Mouse (Mus musculus) limb, embryonic 11.5 days (tissue): Measurements from ENCODE around the gene Rexo1. TPM values are rescaled to one million over a fixed set of nuclear protein-coding genes. Genes with fewer than 3 reads are reported as not detected.

Experiments
- ATAC-seq: fragments of 200-750 bp; cut with Nextera tagmentation; 2 replicates; pipeline ENCODE4 v1.8.0; 2017; ENCODE audit warnings: low read depth; ENCODE audit not compliant: insufficient number of reproducible peaks, low FRiP score, low TSS enrichment
- DNase-seq: peaks from one replicate; pipeline ENCODE4 v3.0.0-alpha.2; 2015; ENCODE audit warnings: low spot score
- H3K27ac ChIP-seq: fragments of 300-500 bp; sonication (generic); replicated peaks from 2 replicates; pipeline ENCODE4 v1.5.1; 2014; ENCODE audit warnings: low read depth, mild to moderate bottlenecking, low read length
- H3K27me3 ChIP-seq: fragments of 300-500 bp; sonication (generic); 2 replicates; pipeline ENCODE4 v1.6.1; 2014; ENCODE audit warnings: mild to moderate bottlenecking, low read length, mixed read lengths; ENCODE audit not compliant: control insufficient read depth, insufficient read depth
- H3K36me3 ChIP-seq: fragments of 300-500 bp; sonication (generic); 2 replicates; pipeline ENCODE4 v1.6.1; 2014; ENCODE audit warnings: mild to moderate bottlenecking, low read length, moderate library complexity, mixed read lengths; ENCODE audit not compliant: control insufficient read depth, insufficient read depth
- H3K4me1 ChIP-seq: fragments of 300-500 bp; sonication (generic); 2 replicates; pipeline ENCODE4 v1.6.1; 2014; ENCODE audit warnings: low read length, mixed read lengths; ENCODE audit not compliant: control insufficient read depth, insufficient read depth
- H3K4me2 ChIP-seq: fragments of 300-500 bp; sonication (generic); 2 replicates; pipeline ENCODE4 v1.6.1; 2014; ENCODE audit warnings: low read depth, mild to moderate bottlenecking, moderate library complexity; ENCODE audit not compliant: severe bottlenecking
- H3K4me3 ChIP-seq: fragments of 300-500 bp; sonication (generic); 2 replicates; pipeline ENCODE4 v1.5.1; 2014; ENCODE audit warnings: low read depth, low read length
- H3K9ac ChIP-seq: fragments of 300-500 bp; sonication (generic); 2 replicates; pipeline ENCODE4 v1.6.1; 2014; ENCODE audit warnings: mild to moderate bottlenecking, low read length
- H3K9me3 ChIP-seq: fragments of 300-500 bp; sonication (generic); 2 replicates; pipeline ENCODE4 v1.6.1; 2016; ENCODE audit warnings: low read length; ENCODE audit not compliant: control insufficient read depth
- WGBS: fragments of 180-500 bp; shearing (Covaris S2); extraction: QIAGEN DNeasy Blood & Tissue Kit; methylation state at CpG from one replicate; pipeline ENCODE4 v1.1.7; 2014; 5-methylcytosine and 5-hydroxymethylcytosine counted together
- polyA plus RNA-seq: library from polyadenylated mRNA; unstranded; fragments of >200 nt; fragmentation: Nextera tagmentation; extraction: Ambion mirVana; gene quantifications from 2 replicates; pipeline ENCODE4 v1.2.1, GENCODE M21; 2014

The Rexo1 gene
- polyA plus RNA-seq, 1 experiment from 2014 or later = 27.2 TPM

DNA sequence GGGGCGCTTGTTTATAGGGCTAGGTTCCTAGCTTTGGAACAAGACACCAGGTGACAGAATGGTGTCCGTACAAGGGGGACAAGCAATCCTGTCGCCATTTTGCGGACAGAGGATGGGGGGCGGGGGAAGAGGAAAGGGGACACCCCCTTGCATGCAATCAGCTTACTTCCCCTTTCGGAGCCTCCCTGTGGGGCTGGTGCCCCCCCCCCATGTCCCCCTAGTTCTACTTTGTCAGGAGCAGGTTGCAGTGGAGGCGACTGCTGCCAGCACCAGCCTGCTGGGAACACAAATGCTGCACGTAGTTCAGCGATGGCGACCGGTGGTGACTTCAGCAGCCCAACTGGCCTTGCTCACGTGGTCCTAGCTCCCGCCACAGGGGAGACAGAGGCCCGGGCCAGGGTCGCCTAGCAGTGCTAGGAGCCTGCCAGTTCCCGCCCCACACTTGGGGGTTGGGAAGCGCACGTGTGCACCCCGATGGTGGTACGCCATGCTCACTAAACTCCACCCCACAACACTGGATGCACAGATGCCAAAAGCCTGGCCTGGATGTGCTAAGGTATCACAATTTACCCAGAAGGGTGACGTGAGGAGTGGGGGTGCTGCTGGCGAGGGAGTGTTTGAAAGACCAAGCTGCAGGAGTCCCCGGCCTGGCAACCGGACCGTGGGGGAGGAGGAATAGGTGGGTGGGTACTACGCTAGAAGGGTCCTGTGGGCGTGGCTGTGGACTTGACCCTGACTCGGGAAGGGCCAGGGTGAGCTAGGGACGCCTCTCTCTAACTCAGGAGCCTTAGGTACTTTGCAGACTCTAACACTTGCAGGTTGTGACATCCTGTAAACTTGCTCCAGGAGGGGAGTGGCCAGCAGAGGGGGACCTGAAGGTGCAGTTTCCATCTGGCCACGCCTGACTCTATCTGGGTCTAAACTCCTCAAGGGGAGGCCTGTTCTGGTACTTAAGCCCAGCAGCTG is 9.8 kb upstream of the Rexo1 start:
- H3K4me1 ChIP-seq = peaks cover 27% of the 10 kb centered on the region
- 19% methylated on average over 30 of the region's 30 CpGs for WGBS
- peak; percentile 48; the same call in 1 of the 2 replicates for ATAC-seq
- no peaks in the 10 kb centered on the region for H3K36me3 ChIP-seq
- peak overlapping the region; percentile 48 for H3K4me2 ChIP-seq
- no peaks in the 10 kb centered on the region for H3K27me3 ChIP-seq
- H3K9me3 ChIP-seq = no peaks in the 10 kb centered on the region
- H3K9ac ChIP-seq = peak overlapping the region; percentile 55
- DNase-seq = peak; percentile 60
- H3K27ac ChIP-seq = peak overlapping the region; percentile 65
- H3K4me3 ChIP-seq = peak overlapping the region; percentile 20

DNA sequence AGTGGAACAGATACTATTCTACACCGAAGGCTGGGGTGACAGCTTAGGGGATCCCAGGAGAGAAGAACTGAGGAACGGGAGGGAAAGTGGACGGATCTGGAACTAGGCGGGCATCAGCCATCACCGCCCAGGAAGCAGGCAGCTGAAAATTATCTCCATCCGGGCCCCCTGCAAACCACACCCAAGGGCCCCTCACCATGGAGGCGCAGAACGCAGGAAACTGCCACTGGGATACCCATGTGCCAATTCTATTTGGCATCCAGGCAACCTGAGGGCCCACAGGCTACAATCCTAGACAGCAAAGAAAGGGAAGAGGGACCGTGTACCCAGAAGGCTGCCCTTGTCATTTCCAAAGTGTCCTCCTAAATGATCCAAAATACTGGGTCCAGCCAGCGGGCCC is 9.1 kb upstream of the Rexo1 start:
- peak overlapping the region; percentile 48 for H3K4me2 ChIP-seq
- H3K4me3 ChIP-seq = no peak overlapping the region
- no peaks in the 10 kb centered on the region for H3K27me3 ChIP-seq
- peaks cover 21% of the 10 kb centered on the region for H3K4me1 ChIP-seq
- H3K27ac ChIP-seq = peak overlapping the region; percentile 65
- no peaks in the 10 kb centered on the region for H3K36me3 ChIP-seq
- no peak for DNase-seq
- H3K9ac ChIP-seq = no peak overlapping the region
- H3K9me3 ChIP-seq = no peaks in the 10 kb centered on the region
- no peak for ATAC-seq
- 86% methylated on average over 10 of the region's 10 CpGs for WGBS

GRCm38 (mm10) chr10:80569664-80570066 is 8.3 kb upstream of the Rexo1 start:
- H3K4me3 ChIP-seq = no peak overlapping the region
- ATAC-seq (no peak), DNase-seq (peak; percentile 66)
- no peaks in the 10 kb centered on the region for H3K36me3 ChIP-seq
- no peaks in the 10 kb centered on the region for H3K27me3 ChIP-seq
- no peaks in the 10 kb centered on the region for H3K9me3 ChIP-seq
- H3K27ac ChIP-seq = no peak overlapping the region
- H3K9ac ChIP-seq = no peak overlapping the region
- H3K4me1 ChIP-seq = peaks cover 19% of the 10 kb centered on the region
- H3K4me2 ChIP-seq = no peak overlapping the region
- WGBS = 28% methylated on average over 10 of the region's 10 CpGs

GRCm38 (mm10) chr10:80568876-80569275 is 7.5 kb upstream of the Rexo1 start:
- Histone ChIP-seq H3K27ac (no peak overlapping the region), H3K36me3 (no peaks in the 10 kb centered on the region), H3K9me3 (no peaks in the 10 kb centered on the region), H3K4me2 (no peak overlapping the region), H3K9ac (no peak overlapping the region), H3K27me3 (no peaks in the 10 kb centered on the region), H3K4me3 (no peak overlapping the region), H3K4me1 (peaks cover 19% of the 10 kb centered on the region)
- WGBS = 95% methylated on average over 29 of the region's 29 CpGs
- ATAC-seq (no peak), DNase-seq (no peak)

DNA sequence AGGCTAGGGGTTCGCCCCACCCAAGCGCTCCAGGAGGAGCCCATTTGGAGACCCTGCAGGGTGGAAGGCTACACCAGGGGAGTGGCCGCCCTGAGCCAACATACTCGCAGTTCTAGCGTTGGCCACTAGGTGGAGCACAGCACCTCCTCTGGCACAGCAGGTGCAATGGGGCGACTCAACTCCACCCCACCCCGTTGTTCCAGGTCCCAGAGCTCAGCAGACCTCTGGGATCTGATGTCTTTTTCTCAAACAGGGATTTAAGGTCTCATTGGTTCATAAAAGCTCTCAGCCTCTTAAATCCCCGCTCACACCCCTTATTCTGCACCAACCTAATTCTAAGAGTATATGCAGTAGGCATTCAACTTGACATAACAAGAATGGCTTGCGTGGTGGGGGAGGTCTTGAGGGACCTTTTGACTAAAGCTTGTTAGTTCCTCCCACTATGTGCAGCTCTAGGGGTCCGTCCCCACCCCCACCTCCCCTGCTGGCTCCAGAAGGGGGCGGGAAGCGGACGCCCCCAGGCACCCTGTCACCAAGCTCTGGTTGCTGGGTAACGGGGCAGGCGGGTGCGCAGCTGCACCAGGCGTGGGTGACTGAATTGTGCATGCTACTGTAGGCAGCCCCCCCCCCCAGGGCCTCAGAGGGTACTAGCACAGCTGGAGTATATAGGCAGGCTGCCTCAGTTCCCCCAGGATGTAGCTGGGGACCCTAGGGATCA is 5.2 kb upstream of the Rexo1 start:
- Histone ChIP-seq H3K36me3 (no peaks in the 10 kb centered on the region), H3K27me3 (no peaks in the 10 kb centered on the region), H3K4me1 (peaks cover 15% of the 10 kb centered on the region), H3K27ac (no peak overlapping the region), H3K9me3 (no peaks in the 10 kb centered on the region), H3K4me2 (no peak overlapping the region), H3K9ac (no peak overlapping the region), H3K4me3 (no peak overlapping the region)
- ATAC-seq (no peak), DNase-seq (peak; percentile 94)
- 27% methylated on average over 17 of the region's 17 CpGs for WGBS

- no peaks in the 10 kb centered on the region for H3K27me3 ChIP-seq
- peak overlapping the region; percentile 75 for H3K4me2 ChIP-seq
- H3K4me1 ChIP-seq = peaks cover 9% of the 10 kb centered on the region
- H3K27ac ChIP-seq = 0 out of 2 replicates have a peak overlapping the region, but pooled peaks have one; percentile 48
- H3K9ac ChIP-seq = peak overlapping the region; percentile 79
- no peak for DNase-seq
- no peak for ATAC-seq
- H3K9me3 ChIP-seq = no peaks in the 10 kb centered on the region
- 2% methylated on average over 13 of the region's 13 CpGs for WGBS
- peak overlapping the region; percentile 95 for H3K4me3 ChIP-seq
- peaks cover 3% of the 10 kb centered on the region; the same call in 1 of the 2 replicates for H3K36me3 ChIP-seq
Observed at GRCm38 (mm10) chr10:80560621-80561020, 739 bp downstream of the Rexo1 start.

DNA sequence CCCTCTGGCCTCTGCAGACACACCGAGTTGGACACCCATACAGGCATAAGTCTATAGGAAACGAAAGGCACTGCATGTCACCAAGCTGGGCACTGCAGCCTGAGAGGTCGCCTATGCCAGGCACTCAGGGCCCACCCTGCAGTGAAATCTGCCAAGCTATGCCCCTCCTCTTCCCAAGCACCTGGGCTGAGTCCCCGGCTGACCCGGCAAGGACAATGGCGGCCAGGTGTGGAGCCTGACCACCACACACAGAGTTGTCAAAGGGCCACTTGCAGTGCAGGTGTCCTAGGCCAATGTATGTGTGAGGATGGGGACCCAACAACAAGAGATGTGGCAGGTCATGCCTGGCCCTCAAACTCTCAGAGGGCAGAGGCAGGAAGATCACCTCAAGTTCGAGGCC is 1.9 kb downstream of the Rexo1 start:
- WGBS = 86% methylated on average over 7 of the region's 7 CpGs
- H3K27ac ChIP-seq = no peak overlapping the region
- peak overlapping the region; percentile 22; the same call in 1 of the 2 replicates for H3K9ac ChIP-seq
- H3K4me3 ChIP-seq = no peak overlapping the region
- H3K27me3 ChIP-seq = no peaks in the 10 kb centered on the region
- H3K4me1 ChIP-seq = peaks cover 9% of the 10 kb centered on the region
- no peak overlapping the region for H3K4me2 ChIP-seq
- no peaks in the 10 kb centered on the region for H3K9me3 ChIP-seq
- no peak for ATAC-seq
- peaks cover 3% of the 10 kb centered on the region; the same call in 1 of the 2 replicates for H3K36me3 ChIP-seq
- DNase-seq = no peak

DNA sequence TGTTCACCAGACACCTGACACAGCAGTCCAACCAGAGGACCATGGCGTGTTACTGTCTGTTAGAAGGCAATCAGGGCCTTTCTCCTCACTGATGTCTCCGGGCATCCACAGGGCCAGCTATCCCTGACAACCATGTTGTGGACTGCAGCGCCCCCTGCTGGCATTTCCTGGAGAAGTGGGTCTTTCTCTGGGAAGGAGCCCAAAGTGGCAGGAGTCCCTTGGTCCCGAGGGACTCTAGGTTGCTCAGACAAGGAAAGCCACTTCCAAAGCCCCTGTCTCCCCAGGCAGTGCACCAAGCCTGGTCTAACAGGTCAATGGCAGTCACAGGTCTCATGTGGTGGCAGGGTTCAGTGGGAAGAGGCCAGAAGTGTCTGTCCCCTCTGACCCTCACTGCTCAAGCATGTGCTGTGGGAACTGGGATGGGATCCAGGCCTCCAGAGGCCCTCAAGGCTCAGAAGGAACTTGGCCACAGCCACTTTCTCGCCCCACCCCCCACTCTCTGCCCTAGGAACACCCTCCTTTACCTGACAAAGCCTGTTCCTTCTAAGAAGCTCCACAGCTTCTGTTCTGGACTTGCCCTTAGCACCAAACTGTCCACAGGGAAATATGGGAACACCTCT is 3.9 kb downstream of the Rexo1 start:
- Histone ChIP-seq H3K4me2 (no peak overlapping the region), H3K27me3 (no peaks in the 10 kb centered on the region), H3K4me3 (no peak overlapping the region), H3K27ac (no peak overlapping the region), H3K36me3 (peaks cover 3% of the 10 kb centered on the region; the same call in 1 of the 2 replicates), H3K9ac (no peak overlapping the region), H3K4me1 (peaks cover 9% of the 10 kb centered on the region), H3K9me3 (no peaks in the 10 kb centered on the region)
- DNase-seq (peak; percentile 84), ATAC-seq (no peak)
- 41% methylated on average over 5 of the region's 5 CpGs for whole genome bisulfite sequencing
